Mouse (Mus musculus) cerebellum, adult 18-20 months (tissue): ENCODE data around the gene Rpp25l.
"Not testable (repeated sequence)": the region's sequence is repeated elsewhere in the genome, so short reads cannot be mapped to it uniquely, and the experiment has no call there.

Experiments used
- DNase-seq, 2 experiments: peaks; one replicate each; pipeline ENCODE4 v3.0.0; 2021

The Rpp25l gene

DNA sequence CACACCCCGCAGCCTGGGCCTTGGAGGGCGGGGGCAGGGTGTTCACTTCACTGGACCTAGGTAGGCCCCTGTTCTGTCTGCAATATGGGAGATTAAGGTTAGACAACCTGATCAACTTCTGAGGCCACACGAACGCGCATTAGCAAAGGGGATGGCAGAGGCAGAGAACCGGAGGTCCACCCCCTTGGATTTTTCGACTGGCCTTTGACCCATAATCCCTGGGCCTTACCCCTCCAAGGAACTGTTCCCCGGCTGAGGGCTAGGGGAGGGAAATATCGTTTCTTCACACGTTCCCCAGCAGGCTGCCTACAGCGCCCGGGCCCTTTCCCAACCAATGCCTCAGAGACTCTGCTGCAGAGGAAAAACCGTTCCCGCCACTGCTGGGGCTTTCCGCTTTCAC, 16.9 kb downstream of the Rpp25l start:
- not testable (repeated sequence) for DNase-seq

DNA sequence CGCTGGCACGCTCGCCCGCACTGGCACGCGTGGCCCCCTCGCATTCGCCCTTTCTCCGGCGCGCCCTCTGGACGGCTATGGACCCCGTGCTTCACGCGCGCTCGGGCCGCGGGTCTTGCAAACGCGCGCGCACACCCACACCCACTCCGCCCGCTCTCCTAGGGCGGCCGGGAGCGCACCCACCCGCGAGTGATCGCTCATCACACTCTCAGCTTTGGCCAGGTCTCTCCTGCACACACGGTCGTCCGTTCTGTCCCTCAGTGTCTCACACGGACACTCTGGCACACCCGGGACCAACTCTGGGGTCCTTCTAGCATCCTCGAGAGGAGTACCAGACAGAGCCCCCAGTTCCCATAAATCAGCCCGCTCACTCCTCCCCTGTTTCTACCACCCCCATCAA, 17.5 kb downstream of the Rpp25l start:
- peak in 1 of 2 experiments; percentile 49 for DNase-seq

GRCm38 (mm10) chr4:41693511-41693910, 19.8 kb downstream of the Rpp25l start:
- not testable (repeated sequence) for DNase-seq

DNA sequence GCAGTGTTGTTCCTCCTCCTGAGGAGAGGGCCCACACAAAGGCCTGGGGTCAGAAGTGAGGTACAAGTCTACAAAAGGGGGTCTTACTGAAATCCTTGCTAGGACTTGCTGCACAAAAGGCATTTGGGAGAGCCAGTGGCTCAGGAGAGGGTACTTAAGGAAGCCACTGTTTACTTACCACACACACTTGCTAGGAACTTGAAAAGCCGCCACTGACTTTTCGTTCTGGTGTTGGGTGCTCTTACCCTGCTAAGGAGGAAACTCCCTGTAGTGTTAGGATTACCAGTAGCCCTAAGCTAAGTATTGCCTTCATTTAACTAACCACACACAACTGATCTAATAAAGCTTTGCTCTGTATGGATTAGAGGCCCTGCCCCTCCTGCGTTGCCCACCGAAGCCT, 23.3 kb downstream of the Rpp25l start:
- DNase-seq: not testable (repeated sequence)

DNA sequence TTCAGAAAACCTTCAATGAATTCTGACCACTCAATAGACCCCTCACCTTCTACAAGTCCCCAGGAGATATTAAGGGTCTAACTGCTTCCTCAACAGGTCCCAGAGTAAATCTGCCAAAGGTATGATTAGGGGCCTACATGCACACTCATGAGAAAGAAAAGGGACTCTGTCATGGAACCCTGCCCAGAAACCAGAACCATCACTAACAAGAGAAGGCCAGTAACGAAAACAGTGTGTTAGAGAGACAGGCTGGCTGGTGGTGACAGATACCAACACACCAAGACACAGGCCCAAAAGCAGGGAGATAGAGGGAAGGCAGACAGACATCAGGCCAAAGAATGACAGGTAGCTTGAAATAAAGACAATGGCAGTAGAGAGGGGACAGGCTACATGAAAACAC, 24.8 kb downstream of the Rpp25l start:
- DNase-seq: not testable (repeated sequence)

GRCm38 (mm10) chr4:41685882-41686492, 27.3 kb downstream of the Rpp25l start:
- not testable (repeated sequence) for DNase-seq

GRCm38 (mm10) chr4:41684931-41685453, 28.3 kb downstream of the Rpp25l start:
- not testable (repeated sequence) for DNase-seq

GRCm38 (mm10) chr4:41684131-41684930, 29.0 kb downstream of the Rpp25l start:
- not testable (repeated sequence) for DNase-seq

- DNase-seq: not testable (repeated sequence)
These were observed 30.0 kb downstream of the Rpp25l start for GRCm38 (mm10) chr4:41683303-41683702.

DNA sequence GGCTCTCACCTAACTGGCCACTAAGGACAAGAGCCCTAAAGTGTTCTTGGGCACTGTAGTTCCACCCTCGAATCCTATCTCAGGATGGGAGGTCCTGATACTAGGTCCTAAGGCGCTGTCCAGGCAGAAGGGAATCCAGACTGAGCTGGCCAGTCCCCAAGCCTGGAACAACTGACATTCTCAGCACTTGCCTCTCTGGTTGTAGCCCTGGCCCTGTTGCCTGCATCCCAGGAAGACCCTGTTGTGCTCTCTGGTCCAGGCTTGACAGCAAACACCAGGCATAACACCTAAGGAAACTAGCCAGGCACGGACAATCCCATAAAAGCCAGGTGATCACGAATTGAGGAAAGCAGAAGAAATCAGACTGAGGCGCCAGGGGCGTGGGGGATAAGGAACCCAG, 30.5 kb downstream of the Rpp25l start:
- peak in 1 of 2 experiments; percentile 46 for DNase-seq

DNA sequence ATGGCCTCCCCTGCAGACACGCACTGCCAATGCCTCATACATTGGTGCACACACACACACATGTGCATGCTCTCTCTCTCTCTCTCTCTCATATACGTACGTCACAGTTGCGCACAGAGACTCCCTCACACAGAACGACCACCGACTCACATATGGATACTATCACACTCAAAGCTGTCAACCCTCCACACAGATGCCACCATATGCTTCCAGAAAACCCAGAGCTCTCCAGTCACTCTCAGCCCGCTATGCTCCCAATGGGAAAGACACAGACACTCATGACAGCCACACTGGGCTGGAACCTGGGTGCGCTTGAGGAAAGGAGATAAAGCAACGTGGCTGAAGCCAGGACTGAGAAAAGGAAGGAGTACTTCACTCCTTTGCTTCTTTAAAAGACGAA, 31.4 kb downstream of the Rpp25l start:
- DNase-seq: no peak

GRCm38 (mm10) chr4:41681176-41681575, 32.2 kb downstream of the Rpp25l start:
- peak; percentile 52 to 57 for DNase-seq

DNA sequence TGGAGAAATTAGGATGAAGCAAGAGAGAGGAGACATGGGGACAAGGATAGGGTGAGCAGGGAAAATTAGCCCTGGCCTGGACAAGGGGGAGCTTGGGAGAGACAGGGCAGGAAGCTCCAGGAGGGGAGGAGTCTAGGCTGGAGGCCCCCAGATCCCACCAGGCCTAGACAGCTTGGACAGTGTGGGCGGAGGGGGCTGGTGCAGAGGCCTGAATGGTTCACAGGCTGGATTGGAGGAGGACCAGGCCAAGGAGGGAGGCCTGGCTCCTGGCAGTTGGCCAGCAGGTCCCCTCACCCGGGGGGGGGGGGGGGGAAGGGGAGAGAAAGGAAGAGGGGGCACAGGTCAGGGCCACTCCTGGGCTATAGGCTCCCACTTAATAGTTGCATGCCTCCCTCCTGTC, 34.0 kb downstream of the Rpp25l start:
- no peak for DNase-seq

GRCm38 (mm10) chr4:41678863-41679262, 34.5 kb downstream of the Rpp25l start:
- no peak for DNase-seq

GRCm38 (mm10) chr4:41677006-41677629, 36.2 kb downstream of the Rpp25l start:
- DNase-seq: peak; percentile 69 to 72

DNA sequence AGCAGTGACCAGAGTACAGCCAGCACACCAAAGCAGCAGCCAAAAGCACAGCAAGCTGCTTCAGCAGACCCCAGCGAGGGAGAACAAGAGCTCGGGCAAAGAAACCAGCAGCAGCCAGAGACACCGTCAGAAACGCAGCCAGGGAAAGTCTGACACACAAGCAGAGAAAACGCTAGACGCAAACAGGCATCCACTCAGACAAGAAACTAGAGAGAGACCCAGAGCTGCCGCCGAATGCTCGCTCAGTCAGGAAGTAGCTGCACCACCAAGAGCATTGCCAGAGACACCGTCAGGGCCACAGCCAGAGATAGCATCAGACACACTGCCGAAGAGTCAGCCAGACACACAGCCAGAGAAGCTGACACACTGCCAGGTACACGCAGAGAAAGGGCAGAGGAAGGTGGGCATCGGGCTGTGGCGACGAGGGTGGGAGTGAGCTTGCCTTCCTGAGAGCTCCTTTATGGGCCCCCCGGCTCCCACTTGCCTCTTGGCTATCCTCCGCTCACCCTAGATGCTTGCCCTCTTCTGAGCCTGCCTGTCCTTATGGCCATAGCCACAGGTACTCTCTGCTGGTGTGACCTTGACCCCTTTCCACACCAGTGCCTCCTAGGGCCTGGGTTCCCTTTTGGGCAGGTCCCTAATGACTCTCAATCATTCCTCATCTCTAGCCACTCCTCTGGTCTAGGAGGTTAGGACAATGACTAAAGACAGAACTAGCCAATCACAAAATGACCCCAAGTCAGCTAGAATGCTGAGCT, 36.9 kb downstream of the Rpp25l start:
- DNase-seq: peak; percentile 55 to 65

GRCm38 (mm10) chr4:41673186-41673585, 40.1 kb downstream of the Rpp25l start:
- DNase-seq: no peak

GRCm38 (mm10) chr4:41672522-41672963, 40.8 kb downstream of the Rpp25l start:
- DNase-seq: no peak

- DNase-seq: no peak
These were observed 41.3 kb downstream of the Rpp25l start for GRCm38 (mm10) chr4:41671963-41672480.

GRCm38 (mm10) chr4:41671500-41671899, 41.8 kb downstream of the Rpp25l start:
- DNase-seq: no peak

- no peak for DNase-seq
These were observed 42.5 kb downstream of the Rpp25l start for GRCm38 (mm10) chr4:41670836-41671235.

DNA sequence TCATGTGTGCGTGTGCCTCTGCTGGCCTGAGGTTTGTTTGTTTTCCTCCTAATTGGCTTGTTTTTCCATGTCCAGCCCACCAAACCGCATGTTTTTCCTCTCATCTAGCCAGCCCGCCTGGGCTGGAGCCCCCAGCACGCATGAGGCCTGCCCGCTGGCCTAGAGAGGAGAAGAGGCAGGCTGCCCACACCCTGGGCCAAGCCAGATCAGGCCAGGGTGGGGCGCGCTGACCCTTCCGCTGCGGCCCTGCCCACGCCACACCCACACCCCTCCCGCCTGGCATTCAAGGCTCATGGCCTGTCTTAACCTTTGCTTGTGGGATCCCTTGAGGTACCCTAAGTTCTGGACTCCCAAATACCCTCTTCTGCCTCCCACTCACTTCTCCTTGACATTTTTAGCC, 46.7 kb downstream of the Rpp25l start:
- DNase-seq: no peak
